Mouse (Mus musculus): ENCODE results near the gene Tns3. TPM values are rescaled to one million over a fixed set of nuclear protein-coding genes. Genes with fewer than 3 reads are reported as not detected.
"Not testable (repeated sequence)": the region's sequence is repeated elsewhere in the genome, so short reads cannot be mapped to it uniquely, and the experiment has no call there.

Tns3 gene
- polyA plus RNA-seq, 1 experiment from 2014 or later: 6.8 TPM

GRCm38 (mm10) chr11:8539593-8540265 is 124.6 kb downstream of the Tns3 start:
- Histone ChIP-seq H3K4me3 (replicated peaks; ENCODE audit: low read length) (no peak overlapping the region), H3K4me1 (replicated peaks; ENCODE audit: control insufficient read depth, insufficient read depth, low read length) (no peaks in the 10 kb centered on the region), H3K9me3 (ENCODE audit: control insufficient read depth, low read length) (no peaks in the 10 kb centered on the region), H3K9ac (no peak overlapping the region), H3K36me3 (replicated peaks; ENCODE audit: control insufficient read depth, insufficient read depth) (no peaks in the 10 kb centered on the region), H3K27me3 (ENCODE audit: control insufficient read depth, insufficient read depth, low read length) (no peaks in the 10 kb centered on the region), H3K27ac (no peak overlapping the region), H3K4me2 (replicated peaks) (no peak overlapping the region)
- ATAC-seq (ENCODE audit: low FRiP score) (no peak), DNase-seq (ENCODE audit: low spot score) (no peak)
- WGBS: 75% methylated on average over 8 of the region's 8 CpGs

DNA sequence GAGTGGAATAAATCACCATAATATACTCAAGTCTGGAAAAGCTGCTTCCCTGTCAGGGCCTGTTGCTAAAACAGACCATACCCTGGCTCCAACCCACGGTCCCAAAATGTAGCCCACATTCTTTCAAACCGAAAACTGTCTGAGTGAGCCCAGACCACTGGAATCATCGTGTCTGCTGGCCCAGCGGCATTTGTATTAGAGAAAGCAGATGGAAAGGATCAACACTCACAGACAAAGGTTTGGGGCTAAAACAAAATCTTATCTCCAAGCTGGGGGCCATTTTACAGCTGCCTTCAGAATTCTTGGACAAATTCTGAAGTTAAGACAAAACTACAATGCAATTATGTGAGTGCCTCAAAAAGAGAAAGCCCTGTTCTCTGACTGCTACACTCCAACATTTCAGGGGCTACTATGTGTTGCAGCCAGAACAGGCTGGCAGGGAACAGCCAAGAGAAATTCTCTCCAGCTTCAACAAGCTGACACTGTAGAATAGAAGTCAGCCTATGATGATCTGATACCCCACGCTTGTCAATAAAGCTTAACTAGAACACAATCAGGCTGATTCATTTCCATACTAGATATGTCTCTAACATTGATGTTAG is 127.2 kb downstream of the Tns3 start:
- Histone ChIP-seq H3K36me3 (replicated peaks; ENCODE audit: control insufficient read depth, insufficient read depth) (no peaks in the 10 kb centered on the region), H3K4me3 (replicated peaks; ENCODE audit: low read length) (no peak overlapping the region), H3K9ac (no peak overlapping the region), H3K4me2 (replicated peaks) (no peak overlapping the region), H3K27ac (no peak overlapping the region), H3K4me1 (replicated peaks; ENCODE audit: control insufficient read depth, insufficient read depth, low read length) (peaks cover 3% of the 10 kb centered on the region; the same call in 1 of the 2 replicates), H3K9me3 (ENCODE audit: control insufficient read depth, low read length) (no peaks in the 10 kb centered on the region), H3K27me3 (ENCODE audit: control insufficient read depth, insufficient read depth, low read length) (no peaks in the 10 kb centered on the region)
- no peak for ATAC-seq (ENCODE audit: low FRiP score)
- DNase-seq (ENCODE audit: low spot score): no peak
- WGBS: 88% methylated on average over 5 of the region's 5 CpGs

DNA sequence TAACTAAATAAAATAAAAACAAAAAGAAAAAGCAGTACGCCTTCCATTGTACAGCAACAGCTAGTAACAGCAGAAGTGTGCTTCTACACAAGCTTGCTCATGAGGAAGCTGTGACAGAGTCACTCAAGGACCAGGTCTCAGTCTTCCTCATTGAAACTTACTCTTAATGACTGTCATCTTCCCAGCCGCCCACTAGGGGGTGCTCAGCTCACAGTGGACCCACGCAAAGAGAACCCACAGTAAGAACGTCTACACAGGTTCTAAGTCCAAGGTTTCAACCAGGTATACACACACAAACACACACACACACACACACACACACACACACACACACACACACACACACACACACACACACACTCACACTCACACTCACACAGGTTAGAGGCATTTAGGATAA is 129.4 kb downstream of the Tns3 start:
- H3K9me3 ChIP-seq (ENCODE audit: control insufficient read depth, low read length): no peaks in the 10 kb centered on the region
- H3K4me1 ChIP-seq (replicated peaks; ENCODE audit: control insufficient read depth, insufficient read depth, low read length): peaks cover 7% of the 10 kb centered on the region
- H3K36me3 ChIP-seq (replicated peaks; ENCODE audit: control insufficient read depth, insufficient read depth): no peaks in the 10 kb centered on the region
- H3K27ac ChIP-seq: no peak overlapping the region
- H3K4me2 ChIP-seq (replicated peaks): no peak overlapping the region
- H3K9ac ChIP-seq: no peak overlapping the region
- ATAC-seq (ENCODE audit: low FRiP score) (peak; percentile 37; the same call in 1 of the 2 replicates), DNase-seq (ENCODE audit: low spot score) (peak; percentile 75)
- H3K4me3 ChIP-seq (replicated peaks; ENCODE audit: low read length): no peak overlapping the region
- 16% methylated on average over 4 of the region's 4 CpGs for WGBS
- no peaks in the 10 kb centered on the region for H3K27me3 ChIP-seq (ENCODE audit: control insufficient read depth, insufficient read depth, low read length)

GRCm38 (mm10) chr11:8532771-8533170 is 131.6 kb downstream of the Tns3 start:
- not testable (repeated sequence) for H3K4me1 ChIP-seq (replicated peaks; ENCODE audit: control insufficient read depth, insufficient read depth, low read length); H3K9me3 ChIP-seq (ENCODE audit: control insufficient read depth, low read length); H3K27ac ChIP-seq; DNase-seq (ENCODE audit: low spot score); H3K4me2 ChIP-seq (replicated peaks); ATAC-seq (ENCODE audit: low FRiP score); H3K9ac ChIP-seq; H3K27me3 ChIP-seq (ENCODE audit: control insufficient read depth, insufficient read depth, low read length); H3K36me3 ChIP-seq (replicated peaks; ENCODE audit: control insufficient read depth, insufficient read depth); H3K4me3 ChIP-seq (replicated peaks; ENCODE audit: low read length)
- WGBS: 92% methylated on average over 3 of the region's 3 CpGs

- Histone ChIP-seq H3K9ac (no peak overlapping the region), H3K4me2 (replicated peaks) (no peak overlapping the region), H3K9me3 (ENCODE audit: control insufficient read depth, low read length) (no peaks in the 10 kb centered on the region), H3K36me3 (replicated peaks; ENCODE audit: control insufficient read depth, insufficient read depth) (no peaks in the 10 kb centered on the region), H3K27ac (no peak overlapping the region), H3K27me3 (ENCODE audit: control insufficient read depth, insufficient read depth, low read length) (no peaks in the 10 kb centered on the region), H3K4me3 (replicated peaks; ENCODE audit: low read length) (no peak overlapping the region), H3K4me1 (replicated peaks; ENCODE audit: control insufficient read depth, insufficient read depth, low read length) (peaks cover 7% of the 10 kb centered on the region)
- ATAC-seq (ENCODE audit: low FRiP score): peak; percentile 68
- DNase-seq (ENCODE audit: low spot score): no peak
- WGBS: 86% methylated on average over 10 of the region's 10 CpGs
Observed at GRCm38 (mm10) chr11:8532112-8532747, 132.1 kb downstream of the Tns3 start.

DNA sequence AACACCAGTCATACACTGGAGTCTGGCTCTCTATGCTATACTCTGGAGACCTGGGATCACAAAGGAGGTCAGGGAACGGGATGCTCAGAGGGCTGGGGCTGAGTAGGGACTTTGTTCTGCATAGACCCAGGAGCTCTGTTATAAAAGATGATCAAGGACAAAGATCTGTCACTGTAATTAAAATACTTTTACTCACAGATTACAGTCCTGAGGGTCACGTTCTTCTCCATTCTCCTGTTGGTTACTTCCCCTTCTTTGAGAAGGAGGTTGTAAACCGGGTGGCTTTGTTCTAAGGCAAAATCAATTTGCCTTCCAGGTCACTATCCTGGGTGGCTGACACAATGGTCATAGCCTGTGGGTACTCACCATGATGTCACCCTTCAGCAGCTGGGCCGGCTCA is 133.8 kb downstream of the Tns3 start:
- 46% methylated on average over 4 of the region's 4 CpGs for WGBS
- Histone ChIP-seq H3K4me1 (replicated peaks; ENCODE audit: control insufficient read depth, insufficient read depth, low read length) (peaks cover 11% of the 10 kb centered on the region), H3K27me3 (ENCODE audit: control insufficient read depth, insufficient read depth, low read length) (no peaks in the 10 kb centered on the region), H3K4me3 (replicated peaks; ENCODE audit: low read length) (no peak overlapping the region), H3K9me3 (ENCODE audit: control insufficient read depth, low read length) (no peaks in the 10 kb centered on the region), H3K36me3 (replicated peaks; ENCODE audit: control insufficient read depth, insufficient read depth) (no peaks in the 10 kb centered on the region), H3K9ac (no peak overlapping the region), H3K4me2 (replicated peaks) (no peak overlapping the region), H3K27ac (no peak overlapping the region)
- ATAC-seq (ENCODE audit: low FRiP score): no peak
- no peak for DNase-seq (ENCODE audit: low spot score)

GRCm38 (mm10) chr11:8530036-8530435 is 134.3 kb downstream of the Tns3 start:
- Histone ChIP-seq H3K4me3 (replicated peaks; ENCODE audit: low read length) (no peak overlapping the region), H3K9me3 (ENCODE audit: control insufficient read depth, low read length) (no peaks in the 10 kb centered on the region), H3K27me3 (ENCODE audit: control insufficient read depth, insufficient read depth, low read length) (no peaks in the 10 kb centered on the region), H3K4me2 (replicated peaks) (no peak overlapping the region), H3K9ac (no peak overlapping the region), H3K36me3 (replicated peaks; ENCODE audit: control insufficient read depth, insufficient read depth) (no peaks in the 10 kb centered on the region), H3K27ac (no peak overlapping the region), H3K4me1 (replicated peaks; ENCODE audit: control insufficient read depth, insufficient read depth, low read length) (peaks cover 11% of the 10 kb centered on the region)
- ATAC-seq (ENCODE audit: low FRiP score) (no peak), DNase-seq (ENCODE audit: low spot score) (no peak)
- 92% methylated on average over 4 of the region's 4 CpGs for WGBS

GRCm38 (mm10) chr11:8525463-8526145 is 138.7 kb downstream of the Tns3 start:
- ATAC-seq (ENCODE audit: low FRiP score) (no peak), DNase-seq (ENCODE audit: low spot score) (no peak)
- Histone ChIP-seq H3K9ac (no peak overlapping the region), H3K4me2 (replicated peaks) (no peak overlapping the region), H3K27me3 (ENCODE audit: control insufficient read depth, insufficient read depth, low read length) (no peaks in the 10 kb centered on the region), H3K4me1 (replicated peaks; ENCODE audit: control insufficient read depth, insufficient read depth, low read length) (peaks cover 14% of the 10 kb centered on the region), H3K9me3 (ENCODE audit: control insufficient read depth, low read length) (no peaks in the 10 kb centered on the region), H3K27ac (no peak overlapping the region), H3K4me3 (replicated peaks; ENCODE audit: low read length) (no peak overlapping the region), H3K36me3 (replicated peaks; ENCODE audit: control insufficient read depth, insufficient read depth) (no peaks in the 10 kb centered on the region)
- WGBS: 67% methylated on average over 9 of the region's 9 CpGs

All from hindbrain, embryonic 14.5 days (tissue).